Mouse (Mus musculus) adrenal gland, postnatal 25 days (tissue): ENCODE data around the gene Tm7sf3. TPM values are rescaled to one million over a fixed set of nuclear protein-coding genes. Genes with fewer than 3 reads are reported as not detected.
"Not testable (repeated sequence)": the region's sequence is repeated elsewhere in the genome, so short reads cannot be mapped to it uniquely, and the experiment has no call there.

ENCODE experiments used
- DNase-seq: peaks from one replicate; pipeline ENCODE4 v3.0.0; 2021; ENCODE audit warnings: mixed read lengths
- total RNA-seq: library from RNA; stranded (reverse); gene quantifications from 2 replicates; pipeline ENCODE4 v1.2.3, GENCODE M21; 2021

Tm7sf3 gene
- total RNA-seq, 1 experiment from 2014 or later, result 53.9 TPM

DNA sequence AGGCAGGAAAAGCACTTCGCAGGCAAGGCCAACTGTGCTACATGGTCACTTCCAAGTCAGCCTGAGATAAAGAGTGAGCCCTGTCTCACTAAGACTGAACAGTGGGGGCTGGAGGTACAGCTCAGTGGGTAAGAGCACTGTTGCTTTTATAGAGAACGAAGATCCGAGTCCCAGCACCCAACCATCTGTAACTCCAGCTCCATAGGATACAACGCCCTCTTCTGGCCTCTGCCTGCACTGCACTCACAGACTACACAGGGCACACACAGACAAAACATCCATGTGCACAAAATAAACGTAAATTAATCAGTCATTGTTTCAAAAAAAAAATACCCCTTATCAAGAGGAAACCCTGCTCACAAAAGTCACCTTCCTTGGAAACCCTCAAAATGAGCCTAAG, 28.7 kb downstream of the Tm7sf3 start:
- DNase-seq, result no peak

DNA sequence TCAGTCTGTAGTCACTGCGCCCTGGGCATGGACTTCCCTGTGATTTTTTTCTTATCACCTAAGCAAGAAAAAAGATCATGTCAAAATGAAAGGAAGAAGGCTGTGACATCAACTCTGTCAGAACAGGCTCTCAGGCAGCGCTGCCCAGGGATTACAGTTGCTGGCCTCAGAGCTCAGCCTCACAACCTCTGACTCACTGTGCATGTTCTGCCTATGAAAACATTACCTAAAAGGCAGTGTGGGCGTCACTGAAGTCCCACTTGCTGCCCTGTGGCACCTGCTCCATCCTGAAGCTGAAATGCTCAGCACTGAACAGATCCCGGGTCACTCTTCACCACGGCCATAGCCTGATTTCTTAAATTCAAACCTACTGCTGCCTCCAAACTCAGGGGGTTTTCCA, 29.9 kb downstream of the Tm7sf3 start:
- no peak for DNase-seq

DNA sequence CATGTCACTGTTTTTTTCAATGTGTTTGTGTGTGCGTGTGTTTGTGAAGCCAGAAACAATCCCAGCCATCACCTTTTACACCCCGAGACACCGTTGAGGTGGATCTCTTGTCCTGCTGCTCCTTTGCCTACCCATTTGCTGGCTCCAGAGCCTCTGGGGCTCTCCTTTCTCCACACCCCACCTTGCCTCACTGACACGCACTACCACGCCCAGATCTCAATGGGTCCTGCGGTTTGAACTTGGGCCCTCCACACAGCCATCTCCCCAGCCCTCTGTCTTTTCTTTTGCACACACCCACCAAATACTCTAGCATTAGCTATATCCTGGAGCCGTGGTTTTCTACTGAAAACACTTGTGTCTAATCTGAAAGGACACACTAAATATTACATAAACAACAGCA, 30.7 kb downstream of the Tm7sf3 start:
- no peak for DNase-seq

DNA sequence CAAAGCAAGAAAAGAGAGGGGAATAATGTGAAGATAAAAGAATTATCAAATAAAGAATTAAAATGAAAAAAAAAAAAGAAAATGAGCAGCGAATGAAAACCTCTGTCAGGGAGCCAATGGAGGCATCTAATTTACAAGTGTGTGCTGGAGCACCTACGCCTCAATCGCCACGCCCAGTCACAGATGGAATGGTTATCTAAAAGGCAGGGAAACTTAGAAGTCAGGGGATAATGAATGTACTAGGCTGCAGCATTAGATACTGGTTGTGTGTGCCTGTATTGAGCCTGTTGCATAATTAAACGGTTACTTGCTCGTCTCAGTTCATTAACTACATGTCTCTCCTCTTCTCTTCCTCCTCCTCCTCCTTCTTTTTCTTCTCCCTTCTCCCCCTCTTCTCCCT, 31.2 kb downstream of the Tm7sf3 start:
- no peak for DNase-seq

DNA sequence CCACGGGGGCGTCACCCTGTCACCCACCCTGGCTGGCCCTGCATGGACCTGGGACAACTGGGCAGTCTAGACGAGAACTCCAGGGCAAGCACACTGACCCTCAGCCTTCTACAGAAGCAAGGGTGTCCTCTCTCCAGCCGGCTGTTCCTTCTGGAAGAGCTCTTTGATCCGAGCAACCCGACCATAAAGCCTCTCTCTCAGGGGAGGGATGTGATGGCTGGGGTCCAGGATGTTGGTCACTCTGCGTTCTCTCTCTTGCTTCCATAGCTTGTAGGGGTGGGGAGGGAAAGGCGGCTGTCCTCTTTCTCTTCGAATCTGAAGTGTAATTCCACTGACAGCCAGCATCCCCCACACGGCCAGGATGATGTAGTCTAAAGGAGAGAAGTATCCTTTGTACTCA, 39.0 kb downstream of the Tm7sf3 start:
- peak; percentile 6 for DNase-seq

DNA sequence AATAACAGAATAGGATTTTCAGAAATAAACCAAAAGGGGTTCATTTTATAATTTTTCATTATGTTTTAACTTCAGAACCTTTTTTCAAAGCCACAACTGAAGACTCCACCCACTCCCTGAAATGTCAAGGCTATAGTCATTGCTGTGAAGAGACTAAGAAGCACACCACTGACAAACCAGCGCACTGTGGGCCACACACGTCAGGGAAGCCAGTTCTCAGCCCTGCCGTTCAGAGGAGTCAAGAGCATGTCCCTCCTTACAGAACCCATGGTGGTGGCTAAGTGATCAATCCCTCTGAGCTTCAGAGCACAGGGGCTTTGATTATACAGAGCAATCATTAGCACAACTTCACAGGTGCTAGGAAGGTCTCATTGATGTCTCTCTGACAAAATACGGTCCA, 40.0 kb downstream of the Tm7sf3 start:
- DNase-seq, result peak; percentile 52

DNA sequence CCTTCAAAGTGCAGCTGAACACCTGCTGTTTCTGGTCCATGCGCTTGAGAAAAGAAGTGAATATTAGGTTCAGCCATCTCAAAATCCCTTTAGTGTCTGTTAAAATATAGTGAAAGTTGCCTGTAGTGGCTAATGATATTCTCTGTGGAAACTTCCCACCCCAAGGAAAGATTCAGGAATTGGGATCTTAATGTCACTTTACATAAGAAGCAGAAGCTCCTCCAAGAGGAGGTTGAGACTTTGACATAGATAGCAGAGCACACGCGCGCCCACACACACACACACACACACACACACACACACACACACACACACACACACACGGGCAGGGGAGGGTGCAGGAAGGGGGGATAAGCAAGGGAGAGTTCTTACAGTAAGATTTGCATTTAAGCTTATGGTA, 57.5 kb downstream of the Tm7sf3 start:
- DNase-seq, result no peak

DNA sequence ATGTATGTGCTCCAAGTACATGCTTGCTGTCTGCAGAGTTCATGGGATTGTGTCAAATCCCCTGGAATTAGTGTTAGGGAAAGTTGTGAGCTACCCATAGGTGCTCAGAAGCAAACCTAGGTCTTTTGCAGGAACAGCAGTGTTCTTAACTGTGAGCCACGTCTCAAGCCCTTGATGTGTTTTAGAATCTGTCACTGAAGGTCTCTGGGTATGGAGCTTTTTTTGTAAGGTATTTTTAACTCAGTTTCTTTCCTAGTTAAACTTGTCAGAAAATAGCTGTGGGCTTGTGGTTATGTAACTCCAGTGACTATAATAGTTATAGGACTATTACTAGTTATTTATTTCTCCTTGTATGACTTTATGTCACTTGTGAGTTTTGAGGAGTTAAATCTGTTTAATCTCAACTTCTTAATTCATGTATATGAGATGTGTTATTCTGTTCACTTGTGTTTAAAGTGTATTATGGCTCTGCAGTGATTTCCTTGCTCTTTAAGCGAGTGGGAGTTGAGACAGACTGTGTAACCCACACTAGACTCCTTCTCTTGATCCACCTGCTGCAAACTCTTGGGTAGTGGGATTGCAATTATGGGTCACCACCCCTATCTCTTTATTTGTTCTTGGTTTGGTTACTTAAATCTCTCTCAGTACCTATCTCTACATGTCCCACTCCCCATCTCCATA, 59.1 kb downstream of the Tm7sf3 start:
- no peak for DNase-seq

DNA sequence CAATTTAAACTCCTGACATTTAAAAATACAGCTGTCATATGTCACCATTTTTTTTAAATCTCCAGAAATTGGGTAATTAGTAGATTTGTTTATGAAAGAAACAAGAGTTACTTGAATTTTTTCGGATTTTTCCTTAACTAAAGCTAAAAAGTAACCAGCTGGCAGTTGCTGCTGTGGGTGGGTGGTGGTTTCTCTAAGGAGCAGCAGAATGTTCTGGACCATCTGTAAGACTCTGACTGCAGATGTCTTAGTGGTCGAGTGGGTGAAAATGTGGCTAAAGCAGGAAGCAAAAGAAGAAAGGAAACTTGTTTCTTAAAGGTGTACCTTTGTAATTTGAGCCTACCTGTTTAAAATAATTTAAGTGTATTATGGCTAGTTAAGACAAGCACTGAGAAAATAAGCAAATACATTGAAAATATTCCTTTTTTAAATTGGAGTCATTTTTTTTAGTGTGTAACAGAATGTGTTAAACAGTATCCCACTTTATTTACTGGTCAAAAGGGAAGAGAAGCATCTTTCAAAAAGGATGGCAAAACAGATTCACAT, 62.2 kb downstream of the Tm7sf3 start:
- DNase-seq, result no peak

DNA sequence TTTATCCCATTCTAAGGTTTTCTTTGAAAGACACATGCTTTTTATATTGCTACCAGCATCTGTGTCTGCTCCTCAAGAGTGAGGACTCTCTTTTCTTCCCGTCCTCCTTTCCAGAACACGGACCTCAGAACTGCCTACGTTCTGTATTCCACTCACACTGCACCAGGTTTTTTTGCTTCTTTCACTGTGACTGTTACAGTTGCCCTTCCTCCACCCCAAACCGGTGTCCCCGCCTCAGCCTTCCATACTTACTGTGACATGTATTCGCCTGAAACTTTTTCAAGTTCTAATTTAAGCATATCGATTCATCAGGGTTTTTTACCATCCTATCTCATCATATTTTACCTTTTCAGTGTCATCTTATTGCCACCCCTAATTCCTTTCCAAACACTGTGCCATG, 64.0 kb downstream of the Tm7sf3 start:
- no peak for DNase-seq

DNA sequence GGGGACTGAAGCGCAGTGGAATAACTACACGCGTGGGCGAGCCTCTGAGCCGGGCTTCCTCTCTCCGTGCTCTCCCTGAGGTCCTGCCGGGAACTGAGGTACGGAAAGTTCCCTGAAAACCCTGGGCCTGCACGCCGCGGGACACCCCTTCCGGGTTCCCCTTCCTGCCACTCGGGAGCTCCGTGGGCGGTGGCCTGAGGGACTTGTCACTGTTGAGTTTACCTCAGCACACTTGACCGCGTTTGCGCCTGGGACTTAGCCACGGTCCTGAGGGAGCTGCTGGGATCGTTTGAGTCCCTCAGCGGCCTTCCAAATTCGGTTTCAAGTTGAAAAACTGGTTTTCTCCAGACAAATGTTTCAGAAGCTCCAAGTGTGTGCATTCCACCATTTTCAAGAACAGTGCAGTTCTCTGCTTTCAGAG, 64.5 kb downstream of the Tm7sf3 start:
- peak; percentile 76 for DNase-seq

DNA sequence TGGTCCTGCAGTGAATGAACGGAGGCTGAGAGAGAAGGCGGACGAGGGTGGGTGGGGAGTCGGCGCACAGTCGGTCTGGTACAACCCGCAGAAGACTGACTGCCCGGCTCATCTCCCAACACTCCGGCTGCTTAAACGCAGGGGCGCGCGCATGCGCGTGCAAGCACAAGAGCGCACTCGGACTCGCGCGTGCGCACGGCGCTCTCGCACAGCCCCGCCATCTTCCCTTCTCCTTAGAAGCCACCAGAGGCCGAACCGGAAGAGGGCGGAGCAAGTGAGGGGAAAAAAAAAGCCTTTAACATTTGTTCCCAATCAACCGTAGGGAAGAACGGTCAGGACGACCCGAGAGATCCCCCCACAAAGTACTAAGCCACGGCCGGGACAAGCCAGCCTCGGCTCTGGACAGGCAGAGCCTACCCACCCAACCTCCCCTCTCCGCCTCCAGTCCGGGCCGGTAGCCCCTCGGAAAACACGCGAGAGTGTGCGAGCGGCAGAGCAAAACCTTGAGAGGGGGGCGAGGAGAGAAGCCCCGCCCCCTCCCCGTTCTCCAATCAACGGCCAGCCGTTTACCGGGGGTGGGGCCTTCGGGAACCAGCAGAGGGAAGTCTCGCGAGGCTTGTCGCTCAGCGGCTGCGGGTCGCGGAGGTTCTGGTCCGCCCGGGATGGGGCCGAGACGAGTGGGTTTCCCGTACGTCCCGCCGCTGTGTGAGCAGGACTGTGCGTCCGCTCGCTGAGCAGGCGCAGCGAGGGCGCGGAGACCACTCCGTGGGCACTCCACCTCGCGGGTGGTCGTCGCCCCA, 65.1 kb downstream of the Tm7sf3 start, which contains the start of gene Ints13:
Ints13 (minus strand) TSS at position 526 of the 800 bp plus-strand sequence.
- DNase-seq, result peak; percentile 98

DNA sequence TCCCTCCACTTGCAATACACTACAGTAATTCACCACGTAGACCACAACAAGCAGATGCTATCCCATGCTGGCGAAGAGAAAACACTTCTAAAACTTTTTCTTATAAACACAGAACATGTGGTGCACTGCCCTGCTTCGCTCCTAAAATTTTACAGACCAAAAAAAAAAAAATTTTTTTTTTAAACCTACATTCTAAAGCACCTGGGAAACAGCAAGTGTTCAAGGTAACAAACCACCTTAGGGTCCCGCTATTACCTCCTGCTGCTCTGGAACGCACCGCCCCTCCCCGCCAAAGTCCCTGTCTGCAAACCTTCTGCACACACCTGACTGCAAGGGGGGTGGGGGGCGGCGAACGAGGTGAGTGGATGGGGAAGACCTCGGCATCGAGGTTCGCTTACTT, 65.7 kb downstream of the Tm7sf3 start, which contains the start of gene Fgfr1op2:
Fgfr1op2 (plus strand) TSS at position 301 of the 400 bp plus-strand sequence.
- DNase-seq, result no peak

DNA sequence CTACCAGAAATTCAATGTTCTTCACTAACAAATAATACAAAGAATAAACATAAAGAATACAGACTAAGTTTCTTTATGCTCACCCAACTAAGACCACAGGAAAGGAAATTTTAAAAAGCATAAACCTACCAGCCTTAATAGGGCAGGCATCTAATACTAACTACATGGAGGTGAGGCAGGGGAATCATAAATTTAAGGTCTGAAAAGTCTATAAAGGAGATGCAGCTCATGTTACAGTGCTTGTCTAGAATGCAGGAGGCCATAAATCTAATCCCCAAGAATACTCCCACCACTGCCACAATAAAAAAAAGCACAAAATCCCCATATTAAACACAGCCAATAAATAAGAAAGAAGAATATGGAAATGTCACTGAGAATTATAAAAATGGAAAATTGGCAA, 70.6 kb downstream of the Tm7sf3 start:
- no peak for DNase-seq

DNA sequence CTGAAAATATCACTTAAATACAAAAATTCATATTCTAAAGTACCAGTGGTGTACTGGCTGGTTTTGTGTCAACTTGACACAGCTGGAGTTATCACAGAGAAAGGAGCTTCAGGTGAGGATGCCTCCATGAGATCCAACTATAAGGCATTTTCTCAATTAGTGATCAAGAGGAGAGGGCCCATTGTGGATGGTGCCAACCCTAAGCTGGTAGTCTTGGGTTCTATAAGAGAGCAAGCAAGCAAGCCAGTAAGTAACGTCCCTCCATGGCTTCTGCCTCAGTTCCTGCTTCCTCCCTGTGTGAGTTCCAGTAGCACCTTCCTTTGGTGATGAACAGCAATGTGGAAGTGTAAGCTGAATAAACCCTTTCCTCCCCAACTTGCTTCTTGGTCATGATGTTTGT, 80.2 kb downstream of the Tm7sf3 start:
- DNase-seq, result not testable (repeated sequence)

Other genes starting within 250 kb of the Tm7sf3 start
- 38.8 and 55.6 TPM in 2 replicates for gene Itpr2, start 140.6 kb downstream of the Tm7sf3 start, total RNA-seq
- 116 and 119 TPM in 2 replicates for gene Fgfr1op2, start 65.6 kb downstream of the Tm7sf3 start, total RNA-seq
- gene Ints13, start 65.0 kb downstream of the Tm7sf3 start, total RNA-seq, result 35.3 and 44.5 TPM in 2 replicates
- gene Med21, start 277 bp downstream of the Tm7sf3 start, total RNA-seq, result 70.3 and 72.0 TPM in 2 replicates
- gene Stk38l, start 82.2 kb upstream of the Tm7sf3 start, total RNA-seq, result 20.8 and 26.9 TPM in 2 replicates
- 3.5 and 5.9 TPM in 2 replicates for gene Arntl2, start 153.2 kb upstream of the Tm7sf3 start, total RNA-seq
- not detected in 2 replicates for gene Smco2, start 207.3 kb upstream of the Tm7sf3 start, total RNA-seq
- 70.0 and 98.9 TPM in 2 replicates for gene Ppfibp1, start 245.7 kb upstream of the Tm7sf3 start, total RNA-seq